Mouse (Mus musculus) midbrain, embryonic 13.5 days (tissue): Measurements from ENCODE around the gene Cmas. TPM values are rescaled to one million over a fixed set of nuclear protein-coding genes. Genes with fewer than 3 reads are reported as not detected.

Source experiments
- ATAC-seq: fragments of 200-750 bp; cut with Nextera tagmentation; 2 replicates; pipeline ENCODE4 v1.8.0; 2017; ENCODE audit warnings: mild to moderate bottlenecking, moderate TSS enrichment, moderate library complexity
- H3K27ac ChIP-seq: fragments of 300-500 bp; sonication (generic); 2 replicates; pipeline ENCODE4 v1.5.1; 2015; ENCODE audit warnings: inconsistent platforms, mild to moderate bottlenecking, moderate library complexity
- H3K27me3 ChIP-seq: fragments of 300-500 bp; sonication (generic); 2 replicates; pipeline ENCODE4 v1.6.1; 2015; ENCODE audit warnings: mild to moderate bottlenecking, inconsistent platforms
- H3K36me3 ChIP-seq: fragments of 300-500 bp; sonication (generic); 2 replicates; pipeline ENCODE4 v1.6.1; 2015; ENCODE audit warnings: mild to moderate bottlenecking, inconsistent platforms
- H3K4me1 ChIP-seq: fragments of 300-500 bp; sonication (generic); replicated peaks from 2 replicates; pipeline ENCODE4 v1.6.1; 2015; ENCODE audit warnings: inconsistent platforms
- H3K4me2 ChIP-seq: fragments of 300-500 bp; sonication (generic); replicated peaks from 2 replicates; pipeline ENCODE4 v1.6.1; 2015; ENCODE audit warnings: moderate library complexity, mild to moderate bottlenecking, inconsistent platforms
- H3K4me3 ChIP-seq: fragments of 300-500 bp; sonication (generic); replicated peaks from 2 replicates; pipeline ENCODE4 v1.5.1; 2015; ENCODE audit warnings: mild to moderate bottlenecking, inconsistent platforms
- H3K9ac ChIP-seq: fragments of 300-500 bp; sonication (generic); replicated peaks from 2 replicates; pipeline ENCODE4 v1.6.1; 2015; ENCODE audit warnings: mild to moderate bottlenecking, inconsistent platforms
- H3K9me3 ChIP-seq: fragments of 300-500 bp; sonication (generic); 2 replicates; pipeline ENCODE4 v1.6.1; 2016; ENCODE audit warnings: mild to moderate bottlenecking, inconsistent platforms
- WGBS: fragments of 180-500 bp; shearing (Covaris S2); methylation state at CpG from one replicate; pipeline ENCODE4 v1.1.7; 2015; 5-methylcytosine and 5-hydroxymethylcytosine counted together
- polyA plus RNA-seq: library from polyadenylated mRNA; unstranded; fragments of >200 nt; fragmentation: Nextera tagmentation; extraction: Ambion mirVana; gene quantifications from 2 replicates; pipeline ENCODE4 v1.2.1, GENCODE M21; 2015

Gene Cmas
- polyA plus RNA-seq: 183 and 184 TPM in 2 replicates

DNA sequence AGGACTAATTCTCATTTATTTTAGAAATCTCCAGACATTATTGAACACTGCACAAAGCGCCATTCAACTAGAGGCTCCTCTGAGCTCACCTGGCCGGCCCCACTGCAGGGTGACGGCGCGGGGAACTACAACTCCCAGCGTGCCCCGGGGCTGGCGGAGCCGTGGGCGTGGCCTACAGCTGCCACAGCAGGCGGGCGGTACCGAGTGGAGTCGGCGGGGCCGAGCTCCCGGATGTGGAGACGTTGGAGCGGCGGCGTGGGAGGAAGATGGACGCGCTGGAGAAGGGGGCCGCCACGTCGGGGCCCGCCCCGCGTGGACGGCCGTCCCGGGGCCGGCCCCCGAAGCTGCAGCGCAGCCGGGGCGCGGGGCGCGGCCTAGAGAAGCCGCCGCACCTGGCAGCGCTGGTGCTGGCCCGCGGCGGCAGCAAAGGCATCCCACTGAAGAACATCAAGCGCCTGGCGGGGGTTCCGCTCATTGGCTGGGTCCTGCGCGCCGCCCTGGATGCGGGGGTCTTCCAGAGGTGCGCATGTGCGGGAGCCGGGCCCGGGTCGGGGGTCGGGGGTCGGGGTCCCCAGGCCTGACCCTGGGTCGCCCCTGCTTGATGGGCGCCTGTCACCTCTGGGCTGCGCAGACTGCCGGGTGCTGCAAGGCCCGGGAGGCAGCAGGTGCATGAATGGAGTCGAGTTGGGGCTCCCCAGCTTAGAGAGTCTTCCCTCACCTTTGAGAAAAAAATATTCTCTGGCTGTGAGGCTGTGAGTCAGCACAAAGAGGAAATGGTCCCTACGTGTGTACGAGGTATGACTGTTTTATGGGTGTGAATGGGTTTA, at the start of gene Cmas:
Gene Cmas (plus strand): TSS at position 180 of the 827 bp plus-strand sequence.
- peak within 1 kb of the TSS; percentile 89 for H3K4me3 ChIP-seq
- peak; percentile 97 for ATAC-seq

DNA sequence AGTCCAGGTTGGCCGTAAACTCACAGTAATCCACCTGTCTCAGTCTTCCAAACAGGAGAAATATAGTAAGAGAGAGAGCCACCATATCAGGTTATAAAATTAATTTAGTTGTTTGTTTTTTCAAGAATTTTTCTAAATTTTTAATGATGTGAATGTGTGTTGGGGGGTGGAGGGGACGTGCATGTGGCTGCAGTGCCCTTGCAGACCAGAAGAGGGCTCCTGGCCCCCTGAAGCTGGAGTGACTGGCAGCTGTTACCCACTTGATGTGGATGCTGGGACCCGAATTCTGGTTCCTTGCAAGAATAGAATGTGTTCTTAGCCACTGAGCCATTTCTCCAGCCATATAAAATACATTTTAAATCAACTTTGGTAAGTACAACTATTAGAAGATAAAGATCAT, 49.8 kb upstream of the Cmas start:
- H3K4me3 ChIP-seq: no peak overlapping the region
- H3K27me3 ChIP-seq: 0 out of 2 replicates have a peak, but pooled peaks cover 5% of the 10 kb centered on the region
- ATAC-seq: no peak
- H3K4me2 ChIP-seq: no peak overlapping the region
- no peaks in the 10 kb centered on the region for H3K9me3 ChIP-seq
- no peak overlapping the region for H3K9ac ChIP-seq
- WGBS: 74% methylated on average over 3 of the region's 3 CpGs
- no peak overlapping the region for H3K27ac ChIP-seq
- H3K4me1 ChIP-seq: peaks cover 9% of the 10 kb centered on the region
- H3K36me3 ChIP-seq: no peaks in the 10 kb centered on the region

More for the DNA sequence above, at the start of gene Cmas:
- Histone ChIP-seq H3K4me2 (peak within 1 kb of the TSS; percentile 67), H3K27ac (peak within 1 kb of the TSS; percentile 87), H3K9me3 (no peaks in the 10 kb centered on the region), H3K27me3 (peaks cover 14% of the 10 kb centered on the region), H3K4me1 (peaks cover 28% of the 10 kb centered on the region), H3K9ac (peak within 1 kb of the TSS; percentile 92), H3K36me3 (peaks cover 12% of the 10 kb centered on the region)
- WGBS: under 1% methylated on average over 67 of the region's 68 CpGs

DNA sequence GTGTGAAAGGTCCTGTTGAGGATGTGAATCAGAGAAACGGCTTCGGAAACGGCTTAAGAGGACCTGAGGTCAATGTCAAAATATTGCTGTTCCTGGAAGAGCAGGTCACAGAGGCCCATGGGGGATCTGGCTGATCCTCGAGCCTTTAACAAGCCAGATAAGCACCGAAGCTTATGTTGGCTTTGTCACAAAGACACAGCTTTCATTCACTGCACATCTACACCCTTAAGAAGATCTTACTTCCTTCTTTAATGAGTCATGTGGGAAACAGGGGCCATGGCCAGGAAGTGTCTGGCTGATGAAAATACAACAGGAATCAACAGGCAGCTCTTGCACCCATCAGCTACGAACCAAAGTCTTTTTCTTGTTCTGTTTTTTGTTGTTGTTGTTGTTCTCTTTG, 48.1 kb upstream of the Cmas start:
- 89% methylated on average over 6 of the region's 6 CpGs for WGBS

DNA sequence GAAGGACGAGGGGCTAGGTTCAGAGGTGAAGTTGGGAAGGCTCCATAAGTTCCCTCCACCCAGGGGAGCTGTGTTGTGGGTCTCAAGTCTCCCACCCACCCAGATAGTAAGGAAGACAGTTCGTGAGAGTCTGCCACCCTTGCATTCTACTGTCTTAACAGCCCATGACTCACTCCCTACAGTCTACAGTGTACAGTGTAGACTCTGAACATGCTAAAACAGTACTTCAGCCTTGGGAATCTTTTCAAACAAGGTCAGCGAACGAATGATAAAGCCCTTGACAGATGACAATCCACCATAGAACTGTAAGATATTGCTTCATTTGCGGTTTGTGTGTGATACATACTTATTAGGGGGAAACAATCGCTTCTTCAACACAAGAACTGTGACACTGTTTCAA, 45.8 kb upstream of the Cmas start:
- 84% methylated on average over 6 of the region's 6 CpGs for WGBS

More for the DNA sequence above, 48.1 kb upstream of the Cmas start:
- no peak overlapping the region for H3K4me2 ChIP-seq
- H3K9me3 ChIP-seq: no peaks in the 10 kb centered on the region
- H3K36me3 ChIP-seq: no peaks in the 10 kb centered on the region
- no peak for ATAC-seq
- H3K4me1 ChIP-seq: no peaks in the 10 kb centered on the region
- H3K27me3 ChIP-seq: 0 out of 2 replicates have a peak, but pooled peaks cover 3% of the 10 kb centered on the region
- no peak overlapping the region for H3K27ac ChIP-seq
- no peak overlapping the region for H3K9ac ChIP-seq
- H3K4me3 ChIP-seq: no peak overlapping the region

DNA sequence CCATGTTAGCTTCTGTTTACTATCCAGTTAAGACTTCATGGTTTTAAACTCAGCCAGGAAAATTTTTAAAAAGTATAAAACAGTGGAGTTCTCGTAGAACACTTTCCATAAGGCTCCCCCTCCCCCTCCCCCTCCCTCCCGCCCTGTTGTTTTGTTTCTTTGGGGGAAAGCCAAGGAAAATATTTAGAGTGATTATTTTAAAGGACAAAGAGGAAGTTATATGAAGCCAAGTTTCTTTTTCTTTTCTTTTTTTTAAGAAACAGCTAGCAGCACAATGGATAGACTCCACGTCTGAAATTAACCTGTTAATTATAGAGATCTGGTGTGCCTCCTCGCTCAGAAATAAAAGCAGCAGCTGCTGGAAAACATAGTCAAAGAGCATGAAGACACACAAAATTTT, 45.4 kb upstream of the Cmas start:
- no peaks in the 10 kb centered on the region for H3K36me3 ChIP-seq
- no peaks in the 10 kb centered on the region for H3K9me3 ChIP-seq
- no peak overlapping the region for H3K27ac ChIP-seq
- no peak overlapping the region for H3K4me2 ChIP-seq
- ATAC-seq: no peak
- no peak overlapping the region for H3K9ac ChIP-seq
- WGBS: 64% methylated on average over 4 of the region's 4 CpGs
- no peak overlapping the region for H3K4me3 ChIP-seq
- no peaks in the 10 kb centered on the region for H3K4me1 ChIP-seq
- H3K27me3 ChIP-seq: no peaks in the 10 kb centered on the region

More for the DNA sequence above, 45.8 kb upstream of the Cmas start:
- Histone ChIP-seq H3K9me3 (no peaks in the 10 kb centered on the region), H3K4me1 (no peaks in the 10 kb centered on the region), H3K4me2 (no peak overlapping the region), H3K9ac (no peak overlapping the region), H3K27me3 (no peaks in the 10 kb centered on the region), H3K36me3 (no peaks in the 10 kb centered on the region), H3K4me3 (no peak overlapping the region), H3K27ac (no peak overlapping the region)
- ATAC-seq: no peak

DNA sequence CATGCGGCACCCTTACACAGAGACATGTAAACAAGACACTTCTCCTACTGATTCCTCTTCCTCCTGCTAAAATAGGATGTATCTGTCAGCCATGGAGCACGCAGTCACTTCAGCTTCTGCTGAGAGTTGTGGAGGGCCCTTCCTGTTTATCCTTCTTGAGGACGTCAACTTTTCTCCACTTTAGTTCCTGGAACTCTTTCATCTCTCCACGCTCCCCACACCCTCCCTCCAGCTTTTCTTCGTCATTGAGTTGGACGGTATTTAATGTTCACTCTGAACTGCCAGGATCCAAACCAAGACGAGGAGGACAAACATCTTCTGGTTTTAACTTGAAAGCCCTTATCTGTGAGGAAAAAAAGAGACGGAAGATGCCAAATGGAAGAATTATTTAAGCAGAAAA, 41.5 kb upstream of the Cmas start:
- H3K9ac ChIP-seq: no peak overlapping the region
- 86% methylated on average over 8 of the region's 8 CpGs for WGBS
- no peak overlapping the region for H3K4me3 ChIP-seq
- no peaks in the 10 kb centered on the region for H3K4me1 ChIP-seq
- H3K4me2 ChIP-seq: no peak overlapping the region
- no peak overlapping the region for H3K27ac ChIP-seq
- H3K36me3 ChIP-seq: no peaks in the 10 kb centered on the region
- H3K9me3 ChIP-seq: no peaks in the 10 kb centered on the region
- no peaks in the 10 kb centered on the region for H3K27me3 ChIP-seq
- ATAC-seq: no peak

DNA sequence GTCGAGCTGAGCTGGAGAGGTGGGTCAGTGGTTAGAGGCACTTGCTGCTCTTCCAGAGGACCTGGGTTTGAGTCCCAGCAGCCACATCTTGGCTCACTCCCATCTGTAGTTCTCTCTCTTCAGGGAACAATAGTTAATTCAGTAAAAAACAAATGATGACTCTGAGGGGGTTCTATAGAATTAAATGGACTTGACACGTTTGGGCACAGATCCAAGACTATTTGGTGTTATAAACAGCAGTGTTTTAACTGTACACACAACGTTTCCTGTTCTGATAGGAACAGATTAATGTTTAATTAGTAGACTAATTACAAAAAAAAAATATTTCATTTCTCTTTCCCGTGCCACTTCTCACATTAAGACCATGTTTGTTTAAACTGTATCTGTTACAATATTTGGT, 39.3 kb upstream of the Cmas start:
- Histone ChIP-seq H3K27ac (no peak overlapping the region), H3K9me3 (no peaks in the 10 kb centered on the region), H3K9ac (no peak overlapping the region), H3K36me3 (no peaks in the 10 kb centered on the region), H3K4me3 (no peak overlapping the region), H3K27me3 (no peaks in the 10 kb centered on the region), H3K4me1 (no peaks in the 10 kb centered on the region), H3K4me2 (no peak overlapping the region)
- 70% methylated on average over 4 of the region's 4 CpGs for WGBS
- ATAC-seq: no peak

DNA sequence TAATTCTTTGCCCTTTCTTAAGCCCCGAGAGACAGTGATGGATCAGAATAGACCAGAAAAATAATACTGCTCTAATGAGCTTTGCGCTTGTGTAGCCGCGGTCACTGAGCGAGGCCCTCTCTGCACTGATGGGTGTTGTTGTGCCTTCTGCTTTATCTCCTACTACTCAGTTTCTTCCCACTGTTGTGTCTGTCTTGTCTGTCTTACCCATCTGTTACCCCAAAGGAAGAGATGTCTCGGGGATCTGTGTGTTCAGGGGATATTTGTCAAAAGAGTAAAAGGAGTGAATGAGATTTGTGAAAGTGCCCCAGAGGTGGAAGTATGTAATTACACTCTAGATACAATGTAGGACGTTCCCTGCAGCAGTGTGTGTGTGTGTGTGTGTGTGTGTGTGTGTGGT, 38.3 kb upstream of the Cmas start:
- 88% methylated on average over 7 of the region's 7 CpGs for WGBS
- Histone ChIP-seq H3K4me2 (no peak overlapping the region), H3K4me3 (no peak overlapping the region), H3K9ac (no peak overlapping the region), H3K27me3 (no peaks in the 10 kb centered on the region), H3K9me3 (no peaks in the 10 kb centered on the region; the same call in 1 of the 2 replicates), H3K36me3 (no peaks in the 10 kb centered on the region), H3K27ac (no peak overlapping the region), H3K4me1 (no peaks in the 10 kb centered on the region)
- no peak for ATAC-seq

DNA sequence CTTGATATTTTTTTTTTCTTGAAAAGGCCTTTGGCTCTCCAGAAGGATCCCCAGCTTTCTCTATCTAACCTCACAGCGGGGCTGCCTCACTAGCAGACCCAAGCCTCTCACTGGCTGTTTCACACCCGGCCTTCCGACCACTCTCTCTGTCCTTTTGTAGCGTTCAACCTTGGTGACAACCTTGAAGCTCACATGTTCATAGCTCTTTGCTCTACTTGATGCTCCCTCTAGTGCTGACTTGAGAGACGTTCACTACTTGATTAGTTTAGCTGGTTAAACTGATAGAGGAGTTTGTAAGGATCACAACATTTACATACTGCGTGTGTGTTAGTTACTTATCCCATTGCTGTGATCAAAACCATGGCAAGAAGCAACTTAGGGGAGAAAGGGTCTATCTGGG, 35.8 kb upstream of the Cmas start:
- no peak overlapping the region for H3K9ac ChIP-seq
- no peaks in the 10 kb centered on the region for H3K27me3 ChIP-seq
- no peak overlapping the region for H3K27ac ChIP-seq
- WGBS: 74% methylated on average over 6 of the region's 6 CpGs
- no peaks in the 10 kb centered on the region for H3K4me1 ChIP-seq
- H3K9me3 ChIP-seq: no peaks in the 10 kb centered on the region; the same call in 1 of the 2 replicates
- no peak overlapping the region for H3K4me3 ChIP-seq
- no peak for ATAC-seq
- no peaks in the 10 kb centered on the region for H3K36me3 ChIP-seq
- H3K4me2 ChIP-seq: no peak overlapping the region

DNA sequence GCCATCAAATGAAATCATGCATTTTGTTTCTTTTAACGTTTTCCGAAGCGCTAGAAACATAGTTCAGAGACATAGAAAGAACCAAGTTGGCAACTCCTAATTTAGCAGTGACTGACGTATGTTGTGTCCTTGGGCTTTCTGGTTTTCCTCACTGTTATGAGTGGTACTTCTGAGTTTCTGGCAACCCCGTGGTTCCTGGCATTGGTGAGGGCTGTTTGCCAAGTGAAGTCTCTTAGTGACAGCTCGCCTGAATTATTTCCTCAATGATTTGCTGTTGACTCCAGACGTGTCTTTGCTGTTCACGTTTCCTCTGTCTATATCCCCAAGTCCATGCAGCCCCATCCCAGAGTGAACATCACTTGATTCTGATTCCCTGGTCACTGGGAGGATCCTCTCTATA, 34.8 kb upstream of the Cmas start:
- WGBS: 91% methylated on average over 8 of the region's 8 CpGs
- Histone ChIP-seq H3K9ac (no peak overlapping the region), H3K27me3 (no peaks in the 10 kb centered on the region), H3K4me2 (no peak overlapping the region), H3K4me3 (no peak overlapping the region), H3K9me3 (no peaks in the 10 kb centered on the region; the same call in 1 of the 2 replicates), H3K27ac (no peak overlapping the region), H3K4me1 (no peaks in the 10 kb centered on the region), H3K36me3 (no peaks in the 10 kb centered on the region)
- no peak for ATAC-seq

DNA sequence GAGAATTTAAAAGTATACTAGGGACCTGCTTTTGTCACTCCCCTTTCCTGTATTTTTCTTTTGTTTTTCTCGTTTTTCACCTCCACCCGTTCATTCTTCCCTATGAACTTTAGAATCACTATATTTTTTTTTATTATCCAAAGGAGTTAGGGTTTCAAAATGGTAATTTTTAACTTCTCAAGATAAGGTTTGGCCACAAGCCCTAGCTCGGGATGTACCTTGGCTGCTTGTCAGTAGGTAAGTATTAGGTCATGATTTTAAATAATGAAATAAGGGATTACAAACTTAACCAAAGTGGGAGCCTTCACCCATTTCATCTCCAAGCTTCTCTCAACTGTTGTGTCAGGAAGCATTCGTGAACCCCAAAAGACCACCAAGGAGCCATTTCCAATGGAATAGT, 30.5 kb upstream of the Cmas start:
- Histone ChIP-seq H3K36me3 (no peaks in the 10 kb centered on the region), H3K9ac (no peak overlapping the region), H3K4me2 (no peak overlapping the region), H3K27ac (no peak overlapping the region), H3K4me1 (no peaks in the 10 kb centered on the region), H3K27me3 (no peaks in the 10 kb centered on the region), H3K4me3 (no peak overlapping the region), H3K9me3 (no peaks in the 10 kb centered on the region; the same call in 1 of the 2 replicates)
- WGBS: 92% methylated on average over 4 of the region's 4 CpGs
- no peak for ATAC-seq

DNA sequence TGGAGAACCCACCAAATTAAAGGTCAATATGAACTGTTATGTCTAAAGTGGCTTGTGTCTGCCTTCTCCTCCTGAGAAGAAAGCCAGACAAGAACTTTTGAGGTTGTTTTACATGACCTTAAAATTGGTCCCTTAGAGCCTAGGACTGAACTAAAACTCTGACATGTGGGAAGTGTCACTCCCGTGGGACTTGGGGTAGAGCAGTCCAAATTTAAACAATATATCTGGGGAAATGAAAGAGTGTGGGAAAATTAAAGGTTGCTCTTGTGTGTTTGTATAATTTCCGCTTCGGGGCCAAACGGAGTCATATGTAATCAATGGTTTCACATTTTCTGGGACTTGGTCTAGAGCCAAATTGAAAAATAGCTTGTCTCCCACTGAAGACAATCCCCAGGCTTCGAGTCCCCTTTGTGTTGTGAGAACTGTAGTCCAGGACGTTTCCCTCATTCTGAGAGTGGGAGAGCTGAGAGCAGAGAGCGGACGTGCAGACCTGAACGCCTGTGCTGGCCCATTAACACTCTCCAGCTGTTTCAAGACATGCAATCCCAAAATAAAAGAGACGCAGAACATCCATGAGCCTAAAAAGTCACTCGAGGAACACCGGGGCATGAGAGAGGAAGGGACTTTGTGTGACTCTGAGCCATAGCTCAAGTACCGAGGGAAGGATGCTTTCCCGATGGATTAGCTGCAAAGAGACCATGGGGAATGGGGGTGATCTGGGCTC, 23.8 kb upstream of the Cmas start:
- H3K27ac ChIP-seq: no peak overlapping the region
- H3K4me3 ChIP-seq: no peak overlapping the region
- no peak overlapping the region for H3K4me2 ChIP-seq
- H3K36me3 ChIP-seq: no peaks in the 10 kb centered on the region
- H3K4me1 ChIP-seq: no peaks in the 10 kb centered on the region
- H3K27me3 ChIP-seq: no peaks in the 10 kb centered on the region
- no peaks in the 10 kb centered on the region for H3K9me3 ChIP-seq
- WGBS: 75% methylated on average over 14 of the region's 14 CpGs
- ATAC-seq: no peak
- no peak overlapping the region for H3K9ac ChIP-seq
